Mouse (Mus musculus) splenic B cell, adult 2 months (primary cell): Measurements from ENCODE around the gene Tnp2.
"Not testable (repeated sequence)": the region's sequence is repeated elsewhere in the genome, so short reads cannot be mapped to it uniquely, and the experiment has no call there.

Experiments used
- DNase-seq: peaks from one replicate; pipeline ENCODE4 v3.0.0-alpha.2; 2011; ENCODE audit warnings: low read depth, low spot score
- H3K27me3 ChIP-seq: 2 replicates; pipeline ENCODE4 v1.6.1; 2012; ENCODE audit warnings: mild to moderate bottlenecking, low read length, moderate library complexity, mixed read lengths; ENCODE audit not compliant: control insufficient read depth, poor library complexity, insufficient read depth, severe bottlenecking
- H3K36me3 ChIP-seq: 2 replicates; pipeline ENCODE4 v1.6.1; 2012; ENCODE audit warnings: mild to moderate bottlenecking, low read length, moderate library complexity, mixed read lengths; ENCODE audit not compliant: control insufficient read depth, poor library complexity, insufficient read depth, severe bottlenecking

Tnp2 gene

GRCm38 (mm10) chr16:10813726-10814125 lies 25.3 kb upstream of the Tnp2 start:
- H3K27me3 ChIP-seq: no peaks in the 10 kb centered on the region
- H3K36me3 ChIP-seq: no peaks in the 10 kb centered on the region
- DNase-seq: no peak

GRCm38 (mm10) chr16:10812865-10813371 lies 24.5 kb upstream of the Tnp2 start, which contains the start of gene Gm11172:
Gene Gm11172 (plus strand): TSS chr16:10812915.
- no peak for DNase-seq

GRCm38 (mm10) chr16:10810376-10810775 lies 21.9 kb upstream of the Tnp2 start:
- no peak for DNase-seq
- Histone ChIP-seq H3K27me3 (no peaks in the 10 kb centered on the region), H3K36me3 (no peaks in the 10 kb centered on the region)

More at GRCm38 (mm10) chr16:10812865-10813371, 24.5 kb upstream of the Tnp2 start, which contains the start of gene Gm11172:
- Histone ChIP-seq H3K36me3 (no peaks in the 10 kb centered on the region), H3K27me3 (no peaks in the 10 kb centered on the region)

- Histone ChIP-seq H3K27me3 (no peaks in the 10 kb centered on the region), H3K36me3 (no peaks in the 10 kb centered on the region)
- DNase-seq: peak; percentile 61
Measured at GRCm38 (mm10) chr16:10805789-10806527, 17.5 kb upstream of the Tnp2 start, which contains the start of gene Prm1. Gene Prm1 (minus strand): TSS chr16:10805839.

GRCm38 (mm10) chr16:10802420-10802819 lies 14.0 kb upstream of the Tnp2 start:
- not testable (repeated sequence) for DNase-seq, H3K27me3 ChIP-seq, H3K36me3 ChIP-seq

GRCm38 (mm10) chr16:10796034-10796433 lies 7.6 kb upstream of the Tnp2 start, which contains the start of gene Prm2:
Gene Prm2 (minus strand): TSS chr16:10796134.
- DNase-seq: no peak
- Histone ChIP-seq H3K36me3 (no peaks in the 10 kb centered on the region), H3K27me3 (no peaks in the 10 kb centered on the region)

GRCm38 (mm10) chr16:10790702-10791101 lies 2.2 kb upstream of the Tnp2 start, which contains the start of gene Prm3:
Gene Prm3 (minus strand): TSS chr16:10790914.
- no peak for DNase-seq
- Histone ChIP-seq H3K27me3 (no peaks in the 10 kb centered on the region), H3K36me3 (no peaks in the 10 kb centered on the region)

GRCm38 (mm10) chr16:10788866-10789265 lies 406 bp upstream of the Tnp2 start:
- DNase-seq: no peak
- Histone ChIP-seq H3K36me3 (no peaks in the 10 kb centered on the region), H3K27me3 (no peaks in the 10 kb centered on the region)

- no peak for DNase-seq
- no peaks in the 10 kb centered on the region for H3K36me3 ChIP-seq
- H3K27me3 ChIP-seq: no peaks in the 10 kb centered on the region
Measured at GRCm38 (mm10) chr16:10787548-10788058, 857 bp downstream of the Tnp2 start.

- H3K36me3 ChIP-seq: no peaks in the 10 kb centered on the region
- no peak for DNase-seq
- no peaks in the 10 kb centered on the region for H3K27me3 ChIP-seq
Measured at GRCm38 (mm10) chr16:10786782-10787547, 1.5 kb downstream of the Tnp2 start.

- DNase-seq: peak; percentile 93
- Histone ChIP-seq H3K27me3 (no peaks in the 10 kb centered on the region), H3K36me3 (no peaks in the 10 kb centered on the region)
Measured at GRCm38 (mm10) chr16:10786288-10786687, 2.2 kb downstream of the Tnp2 start.

- peak; percentile 94 for DNase-seq
- Histone ChIP-seq H3K36me3 (no peaks in the 10 kb centered on the region), H3K27me3 (no peaks in the 10 kb centered on the region)
Measured at GRCm38 (mm10) chr16:10785371-10786231, 2.9 kb downstream of the Tnp2 start, which contains the start of gene Socs1. Gene Socs1 (minus strand): TSS chr16:10785536.

GRCm38 (mm10) chr16:10784793-10785370 lies 3.6 kb downstream of the Tnp2 start:
- Histone ChIP-seq H3K27me3 (no peaks in the 10 kb centered on the region), H3K36me3 (no peaks in the 10 kb centered on the region)
- peak; percentile 92 for DNase-seq
